Mouse (Mus musculus): ENCODE results near the gene Ccdc93. TPM values are rescaled to one million over a fixed set of nuclear protein-coding genes. Genes with fewer than 3 reads are reported as not detected.
A peak's percentile ranks its signal among the peaks of the same experiment; 100 is the strongest.

Ccdc93 gene
- polyA plus RNA-seq, 2 experiments = 2.4 to 2.7 TPM

- H3K27ac ChIP-seq = no peak overlapping the region
- H3K4me1 ChIP-seq (replicated peaks; ENCODE audit: control insufficient read depth in 2 of 2, insufficient read depth in 2 of 2, low read length in 1 of 2) = no peaks in the 10 kb centered on the region
- no peak overlapping the region for H3K4me3 ChIP-seq (ENCODE audit: insufficient read depth in 1 of 2, low read depth in 2 of 2, low read length in 2 of 2)
- TF ChIP-seq CTCF (IDR thresholded peaks at IDR 0.05; ENCODE audit: low read depth) = no peak
- TF ChIP-seq EP300 (IDR thresholded peaks at IDR 0.05; ENCODE audit: low read depth) = no peak
- H3K36me3 ChIP-seq (replicated peaks; ENCODE audit: control insufficient read depth, insufficient read depth, low read depth) = no peaks in the 10 kb centered on the region
- H3K4me2 ChIP-seq (ENCODE audit: low read depth) = no peak overlapping the region
- no peaks in the 10 kb centered on the region for H3K9me3 ChIP-seq (ENCODE audit: control insufficient read depth, low read length)
- DNase-seq (ENCODE audit: low read depth in 3 of 3, low spot score in 3 of 3) (no peak), ATAC-seq (ENCODE audit: insufficient read depth) (no peak)
- peaks cover 14% of the 10 kb centered on the region for H3K27me3 ChIP-seq (ENCODE audit: control insufficient read depth, insufficient read depth, low read length)
- 29% methylated on average over 7 of the region's 7 CpGs for WGBS (ENCODE audit: insufficient replicate concordance)
- no peak overlapping the region for H3K9ac ChIP-seq (replicated peaks)
Measured at GRCm38 (mm10) chr1:121531439-121531838, 100.6 kb downstream of the Ccdc93 start.

DNA sequence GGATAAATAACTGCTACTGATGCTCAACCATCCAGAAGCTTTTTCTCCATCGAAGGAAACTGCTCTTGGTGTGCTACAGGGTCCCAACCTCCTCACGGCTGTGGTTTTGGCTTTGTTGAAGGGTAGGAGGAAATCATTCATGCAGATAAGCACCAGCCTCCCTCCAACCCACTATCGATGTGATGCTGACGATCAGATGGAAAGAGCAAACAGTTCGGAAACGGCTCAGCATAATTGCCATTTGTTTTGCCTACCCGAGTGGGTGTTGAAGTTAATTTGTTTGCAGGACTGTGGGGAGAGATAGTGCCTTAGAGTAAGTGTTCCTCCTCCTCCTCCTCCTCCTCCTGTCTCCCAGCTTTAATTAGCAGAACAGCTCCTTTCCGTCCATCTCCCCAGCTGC lies 109.5 kb downstream of the Ccdc93 start:
- TF ChIP-seq EP300 (IDR thresholded peaks at IDR 0.05; ENCODE audit: low read depth) (no peak), CTCF (IDR thresholded peaks at IDR 0.05; ENCODE audit: low read depth) (no peak)
- ATAC-seq (ENCODE audit: insufficient read depth) (no peak), DNase-seq (ENCODE audit: low read depth in 3 of 3, low spot score in 3 of 3) (no peak)
- H3K4me2 ChIP-seq (ENCODE audit: low read depth) = no peak overlapping the region
- H3K27me3 ChIP-seq (ENCODE audit: control insufficient read depth, insufficient read depth, low read length) = no peaks in the 10 kb centered on the region
- no peaks in the 10 kb centered on the region for H3K9me3 ChIP-seq (ENCODE audit: control insufficient read depth, low read length)
- H3K27ac ChIP-seq = no peak overlapping the region
- no peak overlapping the region for H3K9ac ChIP-seq (replicated peaks)
- H3K36me3 ChIP-seq (replicated peaks; ENCODE audit: control insufficient read depth, insufficient read depth, low read depth) = no peaks in the 10 kb centered on the region
- H3K4me3 ChIP-seq (ENCODE audit: insufficient read depth in 1 of 2, low read depth in 2 of 2, low read length in 2 of 2) = no peak overlapping the region
- H3K4me1 ChIP-seq (replicated peaks; ENCODE audit: control insufficient read depth in 2 of 2, insufficient read depth in 2 of 2, low read length in 1 of 2) = no peaks in the 10 kb centered on the region
- WGBS (ENCODE audit: insufficient replicate concordance) = 20% methylated on average over 8 of the region's 8 CpGs

DNA sequence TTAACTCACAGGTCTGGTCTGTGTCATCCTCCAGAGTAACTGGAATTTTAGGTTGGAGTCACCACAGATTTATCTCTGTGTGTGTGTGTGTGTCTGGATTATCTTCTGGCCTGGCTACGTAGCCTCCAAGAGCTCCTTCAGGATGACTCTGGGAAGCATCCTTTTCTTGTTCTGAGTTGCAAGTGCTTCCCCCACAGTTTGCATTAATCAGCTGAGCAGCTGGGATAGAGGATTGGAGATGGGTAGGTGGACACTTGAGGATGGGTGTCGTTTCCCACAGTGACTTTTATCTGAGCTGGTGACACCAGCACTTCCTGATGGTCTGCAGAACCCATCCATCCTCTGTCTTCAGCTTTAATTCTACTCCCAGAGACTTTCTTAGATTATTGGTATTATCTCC lies 116.0 kb downstream of the Ccdc93 start:
- Histone ChIP-seq H3K36me3 (replicated peaks; ENCODE audit: control insufficient read depth, insufficient read depth, low read depth) (no peaks in the 10 kb centered on the region), H3K27ac (no peak overlapping the region), H3K27me3 (ENCODE audit: control insufficient read depth, insufficient read depth, low read length) (no peaks in the 10 kb centered on the region), H3K4me2 (ENCODE audit: low read depth) (no peak overlapping the region), H3K9me3 (ENCODE audit: control insufficient read depth, low read length) (no peaks in the 10 kb centered on the region), H3K4me1 (replicated peaks; ENCODE audit: control insufficient read depth in 2 of 2, insufficient read depth in 2 of 2, low read length in 1 of 2) (peaks cover 0 to 9% of the 10 kb centered on the region in 2 experiments; a peak in 2 of 4 replicates), H3K4me3 (ENCODE audit: insufficient read depth in 1 of 2, low read depth in 2 of 2, low read length in 2 of 2) (no peak overlapping the region), H3K9ac (replicated peaks) (no peak overlapping the region)
- ATAC-seq (ENCODE audit: insufficient read depth) (no peak), DNase-seq (ENCODE audit: low read depth in 3 of 3, low spot score in 3 of 3) (no peak)
- 34% methylated on average over 2 of the region's 2 CpGs for WGBS (ENCODE audit: insufficient replicate concordance)
- TF ChIP-seq EP300 (IDR thresholded peaks at IDR 0.05; ENCODE audit: low read depth) = no peak
- TF ChIP-seq CTCF (IDR thresholded peaks at IDR 0.05; ENCODE audit: low read depth) = no peak

- 64% methylated on average over 4 of the region's 4 CpGs for WGBS (ENCODE audit: insufficient replicate concordance)
- H3K9me3 ChIP-seq (ENCODE audit: control insufficient read depth, low read length) = no peaks in the 10 kb centered on the region
- peaks cover 0 to 9% of the 10 kb centered on the region in 2 experiments; a peak in 2 of 4 replicates for H3K4me1 ChIP-seq (replicated peaks; ENCODE audit: control insufficient read depth in 2 of 2, insufficient read depth in 2 of 2, low read length in 1 of 2)
- ATAC-seq (ENCODE audit: insufficient read depth) (peak; percentile 59; the same call in 1 of the 2 replicates), DNase-seq (ENCODE audit: low read depth in 3 of 3, low spot score in 3 of 3) (peak in 1 of 3 experiments; percentile 4)
- H3K27me3 ChIP-seq (ENCODE audit: control insufficient read depth, insufficient read depth, low read length) = no peaks in the 10 kb centered on the region
- no peak overlapping the region for H3K27ac ChIP-seq
- TF ChIP-seq CTCF (IDR thresholded peaks at IDR 0.05; ENCODE audit: low read depth) = no peak
- TF ChIP-seq EP300 (IDR thresholded peaks at IDR 0.05; ENCODE audit: low read depth) = no peak
- no peak overlapping the region for H3K4me2 ChIP-seq (ENCODE audit: low read depth)
- no peaks in the 10 kb centered on the region; the same call in 1 of the 2 replicates for H3K36me3 ChIP-seq (replicated peaks; ENCODE audit: control insufficient read depth, insufficient read depth, low read depth)
- H3K9ac ChIP-seq (replicated peaks) = no peak overlapping the region
- H3K4me3 ChIP-seq (ENCODE audit: insufficient read depth in 1 of 2, low read depth in 2 of 2, low read length in 2 of 2) = no peak overlapping the region
Measured at GRCm38 (mm10) chr1:121548667-121549066, 117.8 kb downstream of the Ccdc93 start.

- 62% methylated on average over 4 of the region's 4 CpGs for WGBS (ENCODE audit: insufficient replicate concordance)
- no peak for DNase-seq (ENCODE audit: low read depth in 3 of 3, low spot score in 3 of 3)
- Histone ChIP-seq H3K4me2 (ENCODE audit: low read depth) (no peak overlapping the region), H3K36me3 (replicated peaks; ENCODE audit: control insufficient read depth, insufficient read depth, low read depth) (peaks cover 4% of the 10 kb centered on the region; the same call in 1 of the 2 replicates), H3K4me1 (replicated peaks; ENCODE audit: control insufficient read depth in 2 of 2, insufficient read depth in 2 of 2, low read length in 1 of 2) (peaks cover 0 to 9% of the 10 kb centered on the region in 2 experiments; a peak in 2 of 4 replicates), H3K9ac (replicated peaks) (no peak overlapping the region), H3K4me3 (ENCODE audit: insufficient read depth in 1 of 2, low read depth in 2 of 2, low read length in 2 of 2) (no peak overlapping the region), H3K9me3 (ENCODE audit: control insufficient read depth, low read length) (no peaks in the 10 kb centered on the region), H3K27ac (no peak overlapping the region), H3K27me3 (ENCODE audit: control insufficient read depth, insufficient read depth, low read length) (no peaks in the 10 kb centered on the region)
- TF ChIP-seq EP300 (IDR thresholded peaks at IDR 0.05; ENCODE audit: low read depth) (no peak), CTCF (IDR thresholded peaks at IDR 0.05; ENCODE audit: low read depth) (peak; percentile 50)
- no peak for ATAC-seq (ENCODE audit: insufficient read depth)
Measured at GRCm38 (mm10) chr1:121549456-121549855, 118.6 kb downstream of the Ccdc93 start.
